Mouse (Mus musculus): ENCODE measurements around the gene Atp5l. TPM values are rescaled to one million over a fixed set of nuclear protein-coding genes. Genes with fewer than 3 reads are reported as not detected.

Gene Atp5l
- total and polyA plus RNA-seq, 3 experiments: 41.5 to 130 (median 73.1) TPM

GRCm38 (mm10) chr9:44919606-44920005, 936 bp downstream of the Atp5l start:
- DNase-seq (ENCODE audit: low spot score): no peak
- H3K4me3 ChIP-seq (ENCODE audit: low read depth, low read length): peak overlapping the region; percentile 99
- H3K9me3 ChIP-seq (replicated peaks): no peaks in the 10 kb centered on the region
- no peak for ATAC-seq (ENCODE audit: extremely low read depth, insufficient number of reproducible peaks, low FRiP score, poor library complexity, severe bottlenecking)
- peaks cover 39% of the 10 kb centered on the region for H3K36me3 ChIP-seq (replicated peaks)
- no peaks in the 10 kb centered on the region for H3K27me3 ChIP-seq (ENCODE audit: insufficient read depth, low read length)
- no peak for TF ChIP-seq TAL1 (conservative IDR thresholded peaks at IDR 0.05; ENCODE audit: low read depth, low read length)
- TF ChIP-seq GATA2 (IDR thresholded peaks at IDR 0.05; ENCODE audit: borderline replicate concordance, low read depth, low read length): no peak
- no peak for TF ChIP-seq GATA1 (IDR thresholded peaks at IDR 0.05; ENCODE audit: borderline replicate concordance, low read length)
- TF ChIP-seq POLR2AphosphoS5 (IDR thresholded peaks at IDR 0.05; ENCODE audit: insufficient replicate concordance, low read depth, low read length): no peak
- H3K4me1 ChIP-seq (ENCODE audit: insufficient read depth, low read depth, low read length): peaks cover 24% of the 10 kb centered on the region; the same call in 1 of the 2 replicates

GRCm38 (mm10) chr9:44916196-44916595, 4.3 kb downstream of the Atp5l start:
- H3K4me3 ChIP-seq (ENCODE audit: low read depth, low read length): no peak overlapping the region
- no peaks in the 10 kb centered on the region for H3K9me3 ChIP-seq (replicated peaks)
- no peaks in the 10 kb centered on the region for H3K27me3 ChIP-seq (ENCODE audit: insufficient read depth, low read length)
- TF ChIP-seq CTCF (IDR thresholded peaks at IDR 0.05; ENCODE audit: low read depth, low read length) (0 out of 2 replicates have a peak, but pooled peaks have one; percentile 33), POLR2AphosphoS5 (IDR thresholded peaks at IDR 0.05; ENCODE audit: insufficient replicate concordance, low read depth, low read length) (no peak), TAL1 (conservative IDR thresholded peaks at IDR 0.05; ENCODE audit: low read depth, low read length) (no peak), GATA1 (IDR thresholded peaks at IDR 0.05; ENCODE audit: borderline replicate concordance, low read length) (no peak), GATA2 (IDR thresholded peaks at IDR 0.05; ENCODE audit: borderline replicate concordance, low read depth, low read length) (no peak)
- H3K36me3 ChIP-seq (replicated peaks): peaks cover 57% of the 10 kb centered on the region
- DNase-seq (ENCODE audit: low spot score): no peak
- no peak for ATAC-seq (ENCODE audit: extremely low read depth, insufficient number of reproducible peaks, low FRiP score, poor library complexity, severe bottlenecking)
- H3K4me1 ChIP-seq (ENCODE audit: insufficient read depth, low read depth, low read length): peaks cover 17% of the 10 kb centered on the region; the same call in 1 of the 2 replicates

- H3K4me1 ChIP-seq (ENCODE audit: insufficient read depth, low read depth, low read length): peaks cover 17% of the 10 kb centered on the region; the same call in 1 of the 2 replicates
- no peaks in the 10 kb centered on the region for H3K9me3 ChIP-seq (replicated peaks)
- peaks cover 72% of the 10 kb centered on the region for H3K36me3 ChIP-seq (replicated peaks)
- TF ChIP-seq CTCF (IDR thresholded peaks at IDR 0.05; ENCODE audit: low read depth, low read length) (no peak), GATA1 (IDR thresholded peaks at IDR 0.05; ENCODE audit: borderline replicate concordance, low read length) (no peak), POLR2AphosphoS5 (IDR thresholded peaks at IDR 0.05; ENCODE audit: insufficient replicate concordance, low read depth, low read length) (no peak), TAL1 (conservative IDR thresholded peaks at IDR 0.05; ENCODE audit: low read depth, low read length) (no peak), GATA2 (IDR thresholded peaks at IDR 0.05; ENCODE audit: borderline replicate concordance, low read depth, low read length) (no peak)
- DNase-seq (ENCODE audit: low spot score) (no peak), ATAC-seq (ENCODE audit: extremely low read depth, insufficient number of reproducible peaks, low FRiP score, poor library complexity, severe bottlenecking) (no peak)
- H3K4me3 ChIP-seq (ENCODE audit: low read depth, low read length): no peak overlapping the region
- H3K27me3 ChIP-seq (ENCODE audit: insufficient read depth, low read length): no peaks in the 10 kb centered on the region
These were observed 5.8 kb downstream of the Atp5l start for GRCm38 (mm10) chr9:44914706-44915105.

- Histone ChIP-seq H3K9me3 (replicated peaks) (no peaks in the 10 kb centered on the region), H3K36me3 (replicated peaks) (peaks cover 73% of the 10 kb centered on the region), H3K4me1 (ENCODE audit: insufficient read depth, low read depth, low read length) (peaks cover 4% of the 10 kb centered on the region; the same call in 1 of the 2 replicates), H3K4me3 (ENCODE audit: low read depth, low read length) (no peak overlapping the region), H3K27me3 (ENCODE audit: insufficient read depth, low read length) (no peaks in the 10 kb centered on the region)
- DNase-seq (ENCODE audit: low spot score): no peak
- TF ChIP-seq POLR2AphosphoS5 (IDR thresholded peaks at IDR 0.05; ENCODE audit: insufficient replicate concordance, low read depth, low read length) (no peak), TAL1 (conservative IDR thresholded peaks at IDR 0.05; ENCODE audit: low read depth, low read length) (no peak), CTCF (IDR thresholded peaks at IDR 0.05; ENCODE audit: low read depth, low read length) (no peak), GATA2 (IDR thresholded peaks at IDR 0.05; ENCODE audit: borderline replicate concordance, low read depth, low read length) (no peak), GATA1 (IDR thresholded peaks at IDR 0.05; ENCODE audit: borderline replicate concordance, low read length) (no peak)
- ATAC-seq (ENCODE audit: extremely low read depth, insufficient number of reproducible peaks, low FRiP score, poor library complexity, severe bottlenecking): no peak
These were observed 9.2 kb downstream of the Atp5l start for GRCm38 (mm10) chr9:44911365-44911764.

- ATAC-seq (ENCODE audit: extremely low read depth, insufficient number of reproducible peaks, low FRiP score, poor library complexity, severe bottlenecking): no peak
- no peaks in the 10 kb centered on the region for H3K4me1 ChIP-seq (ENCODE audit: insufficient read depth, low read depth, low read length)
- H3K36me3 ChIP-seq (replicated peaks): peaks cover 38% of the 10 kb centered on the region
- no peaks in the 10 kb centered on the region for H3K9me3 ChIP-seq (replicated peaks)
- TF ChIP-seq CTCF (IDR thresholded peaks at IDR 0.05; ENCODE audit: low read depth, low read length) (no peak), POLR2AphosphoS5 (IDR thresholded peaks at IDR 0.05; ENCODE audit: insufficient replicate concordance, low read depth, low read length) (no peak), GATA2 (IDR thresholded peaks at IDR 0.05; ENCODE audit: borderline replicate concordance, low read depth, low read length) (no peak), GATA1 (IDR thresholded peaks at IDR 0.05; ENCODE audit: borderline replicate concordance, low read length) (no peak), TAL1 (conservative IDR thresholded peaks at IDR 0.05; ENCODE audit: low read depth, low read length) (no peak)
- H3K27me3 ChIP-seq (ENCODE audit: insufficient read depth, low read length): no peaks in the 10 kb centered on the region
- no peak overlapping the region for H3K4me3 ChIP-seq (ENCODE audit: low read depth, low read length)
- DNase-seq (ENCODE audit: low spot score): no peak
These were observed 14.9 kb downstream of the Atp5l start for GRCm38 (mm10) chr9:44905620-44906019.

- Histone ChIP-seq H3K4me1 (ENCODE audit: insufficient read depth, low read depth, low read length) (no peaks in the 10 kb centered on the region), H3K36me3 (replicated peaks) (peaks cover 32% of the 10 kb centered on the region), H3K4me3 (ENCODE audit: low read depth, low read length) (no peak overlapping the region), H3K27me3 (ENCODE audit: insufficient read depth, low read length) (no peaks in the 10 kb centered on the region), H3K9me3 (replicated peaks) (no peaks in the 10 kb centered on the region)
- TF ChIP-seq CTCF (IDR thresholded peaks at IDR 0.05; ENCODE audit: low read depth, low read length): no peak
- TF ChIP-seq GATA2 (IDR thresholded peaks at IDR 0.05; ENCODE audit: borderline replicate concordance, low read depth, low read length): no peak
- no peak for TF ChIP-seq TAL1 (conservative IDR thresholded peaks at IDR 0.05; ENCODE audit: low read depth, low read length)
- no peak for TF ChIP-seq POLR2AphosphoS5 (IDR thresholded peaks at IDR 0.05; ENCODE audit: insufficient replicate concordance, low read depth, low read length)
- no peak for TF ChIP-seq GATA1 (IDR thresholded peaks at IDR 0.05; ENCODE audit: borderline replicate concordance, low read length)
- DNase-seq (ENCODE audit: low spot score) (no peak), ATAC-seq (ENCODE audit: extremely low read depth, insufficient number of reproducible peaks, low FRiP score, poor library complexity, severe bottlenecking) (no peak)
These were observed 15.6 kb downstream of the Atp5l start for GRCm38 (mm10) chr9:44904964-44905363.
